Mouse (Mus musculus) lung, postnatal 0 days (tissue): Measurements from ENCODE around the gene Lyrm1.

ENCODE experiments used
- CTCF ChIP-seq: IDR thresholded peaks from 2 replicates; pipeline ENCODE4 v1.5.1; 2016; ENCODE audit warnings: antibody characterized with exemption, mild to moderate bottlenecking
- EP300 ChIP-seq: IDR thresholded peaks from 2 replicates; pipeline ENCODE4 v1.6.1; 2016; ENCODE audit warnings: antibody characterized with exemption, mild to moderate bottlenecking, control low read depth

GRCm38 (mm10) chr7:119873050-119873449 is 22.6 kb upstream of the Lyrm1 start:
- TF ChIP-seq CTCF = no peak
- no peak for TF ChIP-seq EP300
